Mouse (Mus musculus): Measurements from ENCODE around the gene Ankrd31. TPM values are rescaled to one million over a fixed set of nuclear protein-coding genes. Genes with fewer than 3 reads are reported as not detected.
"Not testable (repeated sequence)": the region's sequence is repeated elsewhere in the genome, so short reads cannot be mapped to it uniquely, and the experiment has no call there.

Ankrd31 gene
- total RNA-seq, 1 experiment from 2014 or later: not detected

GRCm38 (mm10) chr13:96859161-96859560 lies 111.1 kb downstream of the Ankrd31 start:
- no peak for DNase-seq

DNA sequence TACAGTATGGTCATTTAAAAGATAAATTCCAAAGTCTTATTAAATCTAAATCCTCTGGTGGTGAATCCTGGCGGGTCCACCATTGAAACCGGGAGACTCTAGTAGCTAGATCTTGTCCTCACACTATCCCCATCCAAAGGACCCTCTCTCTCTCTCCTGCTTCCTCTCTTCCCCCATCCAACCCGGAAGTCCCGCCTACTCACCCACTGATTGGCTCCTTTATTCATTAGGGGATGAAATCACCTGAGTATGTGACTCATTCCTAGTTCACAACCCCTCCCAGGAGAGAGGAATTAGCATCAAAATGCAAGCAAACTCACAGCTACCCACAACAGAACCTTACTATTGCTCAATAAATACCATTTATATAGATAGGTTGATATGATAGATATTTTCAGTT lies 122.7 kb downstream of the Ankrd31 start:
- DNase-seq: no peak

- DNase-seq: no peak
These were observed 126.0 kb downstream of the Ankrd31 start for GRCm38 (mm10) chr13:96874071-96874470.

GRCm38 (mm10) chr13:96878220-96879057 lies 130.4 kb downstream of the Ankrd31 start:
- DNase-seq: no peak

- DNase-seq: no peak
These were observed 136.5 kb downstream of the Ankrd31 start for GRCm38 (mm10) chr13:96884534-96884933.

DNA sequence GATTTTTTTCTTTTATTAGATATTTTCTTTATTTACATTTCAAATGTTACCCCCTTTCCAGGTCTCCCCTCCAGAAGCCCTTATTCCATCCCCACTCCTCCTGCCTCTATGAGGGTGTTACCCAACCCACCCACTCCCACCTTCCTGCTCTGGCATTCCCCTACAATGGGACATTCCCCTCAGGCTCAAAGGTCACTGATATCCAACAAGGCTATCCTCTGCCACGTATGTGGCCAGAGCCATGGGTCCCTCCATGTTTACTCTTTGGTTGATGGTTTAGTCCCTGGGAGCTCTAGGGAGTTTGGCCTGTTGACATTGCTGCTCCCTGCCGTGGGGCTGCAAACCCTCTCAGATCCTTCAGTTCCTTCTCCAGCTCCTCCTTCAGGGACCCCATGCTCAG lies 141.9 kb downstream of the Ankrd31 start:
- DNase-seq: no peak

GRCm38 (mm10) chr13:96895144-96895543 lies 147.1 kb downstream of the Ankrd31 start:
- DNase-seq: no peak

DNA sequence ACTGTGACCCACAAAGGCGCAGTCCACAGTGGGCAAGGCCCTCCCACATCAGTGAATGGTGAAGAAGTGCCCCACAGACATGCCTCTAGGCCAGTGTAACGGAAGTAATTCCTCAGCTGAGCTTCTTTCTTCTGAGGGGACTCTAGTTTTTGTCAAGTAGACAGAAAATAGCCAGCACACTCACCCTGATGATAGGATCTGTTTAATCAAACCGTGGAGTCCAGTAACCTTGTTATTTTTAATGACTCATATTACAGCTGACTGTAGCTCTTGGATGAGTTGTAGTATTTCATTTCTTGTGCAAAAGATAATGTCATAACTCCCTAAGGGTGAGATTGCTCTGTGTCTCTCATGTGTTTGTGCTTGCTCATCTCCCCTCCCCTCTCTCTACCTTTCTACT lies 158.6 kb downstream of the Ankrd31 start:
- no peak for DNase-seq

- DNase-seq: no peak
These were observed 163.1 kb downstream of the Ankrd31 start for GRCm38 (mm10) chr13:96911202-96911601.

GRCm38 (mm10) chr13:96923134-96923533 lies 175.1 kb downstream of the Ankrd31 start:
- DNase-seq: not testable (repeated sequence)

DNA sequence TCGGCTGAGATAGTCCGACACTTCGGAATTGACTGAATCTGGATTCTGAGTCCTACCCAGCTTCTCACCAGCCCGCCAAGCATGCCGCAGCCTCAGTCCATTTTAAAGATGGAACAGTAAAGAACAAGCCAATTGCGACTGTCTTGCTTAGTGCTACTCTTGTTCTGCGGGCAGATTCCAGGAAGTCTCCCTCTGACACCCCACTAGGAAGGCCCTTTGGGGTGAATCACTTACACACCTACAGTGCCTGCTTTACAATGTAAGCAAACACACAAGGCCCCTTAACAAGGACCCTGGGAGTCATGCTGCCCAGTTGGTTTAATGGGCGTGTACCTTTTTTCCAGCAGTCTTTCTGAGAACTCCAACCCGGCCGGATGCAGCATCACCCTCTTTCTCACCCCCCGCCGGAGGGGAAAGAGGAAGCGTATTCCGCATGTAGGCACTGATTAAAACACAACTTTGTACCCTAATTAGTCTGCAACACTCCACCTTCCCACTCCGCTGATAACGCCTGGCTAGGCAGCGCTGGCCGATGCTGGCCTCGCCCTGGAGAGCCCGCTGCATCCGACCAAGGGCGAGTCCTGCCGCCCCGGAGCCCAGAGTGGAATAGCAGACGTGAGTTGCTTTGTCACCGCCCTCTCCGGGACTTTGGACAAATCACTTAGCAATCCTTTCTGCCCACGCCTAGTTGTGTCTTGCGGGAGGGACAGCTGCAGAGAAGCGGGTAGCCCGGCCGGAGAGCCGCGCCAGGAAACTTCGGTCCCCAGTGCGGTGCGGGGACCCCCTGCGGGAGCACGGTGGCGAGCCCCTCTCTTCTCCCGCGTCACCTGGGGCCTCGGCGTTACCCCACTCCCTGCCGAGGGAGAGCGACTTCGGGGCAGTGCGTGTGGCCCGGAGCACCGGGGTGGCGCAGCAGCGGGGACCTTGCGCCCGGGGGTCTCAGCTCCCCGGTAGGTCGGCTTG lies 176.2 kb downstream of the Ankrd31 start, which contains the start of gene Gcnt4:
TSS of gene Gcnt4 (plus strand) at position 691 of the 963 bp plus-strand sequence.
- DNase-seq: peak; percentile 83

GRCm38 (mm10) chr13:96924985-96925745 lies 177.1 kb downstream of the Ankrd31 start:
- peak; percentile 46 for DNase-seq

GRCm38 (mm10) chr13:96925991-96926725 lies 178.1 kb downstream of the Ankrd31 start:
- no peak for DNase-seq

DNA sequence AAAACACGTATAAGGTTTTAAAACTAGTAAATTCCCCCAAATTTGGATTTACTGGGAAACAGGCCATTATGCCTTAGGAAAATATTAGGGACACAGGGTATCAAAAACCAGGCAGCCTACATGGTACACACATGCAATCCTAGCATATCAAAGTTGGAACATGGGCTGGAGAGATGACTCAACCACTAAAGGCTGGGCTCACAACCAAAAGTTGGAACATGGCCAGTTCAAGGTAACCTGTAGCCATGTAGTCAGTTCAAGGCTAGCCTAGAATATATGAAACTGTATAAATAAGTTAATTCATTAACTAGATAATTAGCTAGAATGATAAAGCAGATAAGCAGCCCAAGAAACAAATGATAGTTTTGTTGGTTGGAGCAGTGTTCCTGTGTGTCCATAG lies 179.7 kb downstream of the Ankrd31 start:
- no peak for DNase-seq

- no peak for DNase-seq
These were observed 180.5 kb downstream of the Ankrd31 start for GRCm38 (mm10) chr13:96928432-96929039.

GRCm38 (mm10) chr13:96932745-96933144 lies 184.7 kb downstream of the Ankrd31 start:
- DNase-seq: no peak

DNA sequence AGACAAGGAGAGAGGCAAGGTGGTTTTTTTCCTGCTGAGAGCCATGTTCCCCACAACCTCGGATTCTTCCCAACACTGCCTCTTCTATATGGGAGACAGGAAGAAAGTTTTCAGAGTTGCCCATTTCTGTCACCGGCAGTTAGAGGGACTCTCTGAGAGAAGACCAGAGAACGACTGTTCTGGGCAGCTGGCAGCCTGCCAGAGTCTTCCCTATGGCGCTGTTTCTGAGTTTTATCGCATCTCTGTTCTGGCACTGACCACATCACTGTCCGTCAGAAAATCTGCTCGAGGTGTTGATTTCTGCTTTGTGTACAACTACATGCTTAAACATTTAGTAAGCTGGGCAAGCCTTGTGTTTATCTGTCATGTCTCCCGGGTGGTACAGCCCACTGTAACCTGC lies 185.3 kb downstream of the Ankrd31 start:
- DNase-seq: no peak

DNA sequence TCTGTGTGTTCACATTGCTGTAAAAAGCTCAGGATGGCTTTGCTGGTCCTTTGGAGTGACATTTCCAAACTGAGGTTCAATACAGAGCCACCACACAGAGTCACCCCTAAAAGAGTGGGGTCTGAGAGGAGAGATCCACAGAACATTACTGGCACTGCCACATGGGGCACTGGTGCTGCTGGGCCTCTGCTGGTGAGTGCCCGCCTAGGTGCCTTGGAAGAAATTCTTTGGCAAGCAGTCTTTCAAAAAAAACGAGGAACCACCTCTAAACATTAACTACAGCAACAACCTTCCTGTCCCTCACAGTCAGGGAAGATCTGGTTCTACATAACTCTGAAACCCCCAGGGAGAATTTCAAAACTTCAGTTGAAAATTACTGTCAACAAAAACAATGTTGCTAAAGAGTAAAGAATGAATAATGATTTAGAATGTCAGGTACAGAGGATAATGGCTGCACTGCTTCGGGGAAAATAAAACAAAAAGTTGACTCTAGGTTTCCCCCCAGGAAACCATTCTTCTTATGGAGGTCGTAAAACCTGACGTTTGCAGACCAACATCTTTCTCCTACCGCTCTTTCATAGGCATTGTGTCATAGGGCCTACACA lies 188.2 kb downstream of the Ankrd31 start:
- no peak for DNase-seq

GRCm38 (mm10) chr13:96937059-96937558 lies 189.0 kb downstream of the Ankrd31 start:
- no peak for DNase-seq

DNA sequence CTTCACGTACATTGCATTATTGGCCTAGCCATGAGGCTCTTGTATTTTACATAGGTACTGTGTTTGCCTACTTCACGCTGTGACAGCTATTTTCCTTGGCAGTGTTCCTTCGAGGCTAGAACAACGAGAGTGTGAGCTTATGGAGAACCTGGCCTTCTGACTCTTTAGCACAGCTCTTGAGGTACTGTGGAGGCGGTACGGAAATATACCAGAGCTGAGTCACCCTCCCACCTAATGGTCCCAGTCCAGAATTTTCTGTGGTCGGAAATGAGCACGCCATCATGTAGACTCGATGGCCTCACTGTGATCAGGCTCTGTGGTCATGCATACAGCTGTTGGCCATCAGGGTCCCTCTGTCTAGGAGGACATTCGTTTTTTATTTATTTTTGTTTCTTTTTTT lies 191.6 kb downstream of the Ankrd31 start:
- no peak for DNase-seq
